ENCODE assay signal across 8 mouse cellular contexts in the genomic region with DNA sequence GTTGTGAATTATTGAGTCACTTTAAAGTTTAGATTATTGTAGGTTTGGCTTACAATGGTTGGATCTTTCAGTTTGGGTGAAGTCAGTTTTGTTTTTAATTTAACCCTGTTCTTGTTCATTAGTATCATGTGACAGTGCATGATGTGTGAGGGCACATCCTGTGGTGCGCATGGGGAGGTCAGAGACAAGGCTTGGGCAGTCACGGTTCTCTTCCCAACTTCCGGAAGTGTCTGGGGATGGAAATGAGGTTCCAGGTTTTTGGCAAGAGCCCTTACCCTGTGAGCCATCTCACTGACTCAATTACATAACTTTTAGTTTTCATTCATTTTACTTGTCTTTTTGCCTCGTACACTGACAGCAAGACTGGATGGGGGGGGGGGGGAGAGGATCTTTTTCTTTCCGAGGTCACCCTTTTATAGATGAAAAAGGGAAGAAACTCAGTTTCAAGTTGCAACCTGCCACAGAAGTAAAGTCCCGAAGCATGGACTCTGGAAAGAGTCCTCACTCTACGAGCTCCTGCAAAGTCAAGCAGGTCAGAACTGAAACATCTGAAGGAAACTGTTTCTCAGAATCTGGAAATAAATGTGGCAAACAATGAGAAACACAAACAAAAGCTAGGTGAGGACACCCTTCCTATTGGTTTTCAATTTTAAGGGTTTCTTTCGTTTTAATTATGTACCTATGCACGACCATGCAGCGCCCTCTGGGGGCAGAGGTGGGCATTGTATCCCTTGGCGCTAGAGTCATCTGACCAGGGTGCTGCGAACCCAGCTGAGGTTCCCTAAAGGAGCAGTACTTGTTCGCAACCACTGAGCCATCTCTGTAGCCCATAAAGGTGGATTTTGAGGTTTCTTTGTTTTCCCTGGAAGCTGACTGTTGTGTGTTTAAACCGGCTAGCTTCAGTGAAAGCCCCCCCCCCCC. TPM values are rescaled to one million over a fixed set of nuclear protein-coding genes. Genes with fewer than 3 reads are reported as not detected.
DNase-seq lines count a peak whose midpoint lies in the region; ATAC-seq and TF ChIP-seq lines count a peak whose summit lies in the region.

No protein-coding gene starts in this region.

- no peak overlapping the region for H3K9ac ChIP-seq in hindbrain, embryonic 11.5 days (ENCODE audit: low read depth, low read length)
- no peak overlapping the region for H3K9ac ChIP-seq in hindbrain, embryonic 12.5 days
- H3K9ac ChIP-seq in liver, postnatal 0 days (replicated peaks), result no peak overlapping the region

- no peak overlapping the region for H3K4me2 ChIP-seq in hindbrain, embryonic 11.5 days (replicated peaks; ENCODE audit: low read depth, low read length)
- no peak overlapping the region for H3K4me2 ChIP-seq in hindbrain, embryonic 12.5 days (replicated peaks)
- no peak overlapping the region for H3K4me2 ChIP-seq in liver, postnatal 0 days (ENCODE audit: low read depth, low read length)

- H3K36me3 ChIP-seq in hindbrain, embryonic 11.5 days (ENCODE audit: control insufficient read depth, insufficient read depth, low read length), result no peaks in the 10 kb centered on the region
- no peaks in the 10 kb centered on the region for H3K36me3 ChIP-seq in hindbrain, embryonic 12.5 days
- H3K36me3 ChIP-seq in liver, postnatal 0 days (replicated peaks; ENCODE audit: insufficient read depth, low read length), result no peaks in the 10 kb centered on the region

- DNase-seq in hindbrain, embryonic 11.5 days (ENCODE audit: low spot score), result peak; percentile 28
- DNase-seq in CD4-positive helper T cell, adult 2 months (ENCODE audit: low read depth, low spot score), result peak; percentile 15
- DNase-seq in ZHBTc4 (ENCODE audit: low read depth, low spot score), result peak; percentile 87
- peak; percentile 31 for DNase-seq in gastrocnemius, postnatal 10 days
- DNase-seq in liver, postnatal 0 days, result peak; percentile 34
- peak; percentile 70 for DNase-seq in testis, postnatal 14 days (ENCODE audit: low spot score)
- no peak for DNase-seq in frontal cortex, postnatal 25 days (ENCODE audit: low spot score in 2 of 2)

- no peak for TF ChIP-seq EP300 in liver, postnatal 0 days (IDR thresholded peaks at IDR 0.05; ENCODE audit: low read depth)

- no peaks in the 10 kb centered on the region for H3K9me3 ChIP-seq in hindbrain, embryonic 11.5 days (ENCODE audit: control insufficient read depth, low read length)
- no peaks in the 10 kb centered on the region for H3K9me3 ChIP-seq in hindbrain, embryonic 12.5 days (replicated peaks)
- no peaks in the 10 kb centered on the region for H3K9me3 ChIP-seq in liver, postnatal 0 days (ENCODE audit: low read length)

- H3K4me1 ChIP-seq in hindbrain, embryonic 11.5 days (replicated peaks; ENCODE audit: control insufficient read depth, insufficient read depth, low read length), result no peaks in the 10 kb centered on the region
- H3K4me1 ChIP-seq in hindbrain, embryonic 12.5 days, result no peaks in the 10 kb centered on the region
- H3K4me1 ChIP-seq in liver, postnatal 0 days (ENCODE audit: insufficient read depth), result no peaks in the 10 kb centered on the region

- TF ChIP-seq CTCF in liver, postnatal 0 days (IDR thresholded peaks at IDR 0.05; ENCODE audit: low read depth), result peak; percentile 51

- no peak for ATAC-seq in hindbrain, embryonic 11.5 days (ENCODE audit: low FRiP score)
- no peak for ATAC-seq in hindbrain, embryonic 12.5 days (ENCODE audit: low FRiP score)
- no peak for ATAC-seq in liver, postnatal 0 days

- no peaks in the 10 kb centered on the region for H3K27me3 ChIP-seq in hindbrain, embryonic 11.5 days (ENCODE audit: control insufficient read depth, insufficient read depth, low read length)
- H3K27me3 ChIP-seq in hindbrain, embryonic 12.5 days, result no peaks in the 10 kb centered on the region
- H3K27me3 ChIP-seq in liver, postnatal 0 days (ENCODE audit: insufficient read depth, low read length), result no peaks in the 10 kb centered on the region

- no peak overlapping the region for H3K4me3 ChIP-seq in hindbrain, embryonic 11.5 days (ENCODE audit: low read depth, low read length)
- H3K4me3 ChIP-seq in hindbrain, embryonic 12.5 days, result no peak overlapping the region
- H3K4me3 ChIP-seq in liver, postnatal 0 days (ENCODE audit: low read depth, low read length), result no peak overlapping the region

- H3K27ac ChIP-seq in hindbrain, embryonic 11.5 days (ENCODE audit: low read depth, low read length), result no peak overlapping the region
- H3K27ac ChIP-seq in hindbrain, embryonic 12.5 days, result no peak overlapping the region
- H3K27ac ChIP-seq in liver, postnatal 0 days (ENCODE audit: low read depth), result no peak overlapping the region

- WGBS in hindbrain, embryonic 11.5 days, result 66% methylated on average over 14 of the region's 14 CpGs
- WGBS in hindbrain, embryonic 12.5 days, result 66% methylated on average over 14 of the region's 14 CpGs
- 63% methylated on average over 14 of the region's 14 CpGs for WGBS in liver, postnatal 0 days (ENCODE audit: insufficient replicate concordance)

RNA-seq across cellular contexts. Expression of a gene that starts 53.9 kb away (rescaled TPM):
- polyA plus RNA-seq in hindbrain, embryonic 11.5 days (2014; fragmentation: Nextera tagmentation; extraction: Ambion mirVana), result 4.9 and 5.7 TPM in 2 replicates
- polyA plus RNA-seq in hindbrain, embryonic 12.5 days (2016; fragmentation: Nextera tagmentation; extraction: Ambion mirVana), result 3.6 TPM in 2 replicates
- total RNA-seq in gastrocnemius, postnatal 10 days (2021), result 1 to 10 TPM; 4.5 to 4.9 TPM
- 1.4 TPM in 2 replicates for polyA plus RNA-seq in liver, postnatal 0 days (2015; fragmentation: Nextera tagmentation; extraction: Ambion mirVana)

Comparison
In these comparisons a context has a peak if more than half of its experiments do, and no peak if none do; other contexts are left out.
1. DNase-seq: peak in hindbrain, embryonic 11.5 days (single experiment), CD4-positive helper T cell, adult 2 months (single experiment), ZHBTc4 (single experiment), gastrocnemius, postnatal 10 days (single experiment), liver, postnatal 0 days (single experiment) and testis, postnatal 14 days (single experiment); none in frontal cortex, postnatal 25 days (0 of 2).